Mouse (Mus musculus): ENCODE measurements at regions not wholly inside any gene's neighbourhood (a gene's known extent, or its start where the extent isn't known, plus 50 kb on each side); places are given as distances from the start of the nearest gene placed in this dataset.

DNA sequence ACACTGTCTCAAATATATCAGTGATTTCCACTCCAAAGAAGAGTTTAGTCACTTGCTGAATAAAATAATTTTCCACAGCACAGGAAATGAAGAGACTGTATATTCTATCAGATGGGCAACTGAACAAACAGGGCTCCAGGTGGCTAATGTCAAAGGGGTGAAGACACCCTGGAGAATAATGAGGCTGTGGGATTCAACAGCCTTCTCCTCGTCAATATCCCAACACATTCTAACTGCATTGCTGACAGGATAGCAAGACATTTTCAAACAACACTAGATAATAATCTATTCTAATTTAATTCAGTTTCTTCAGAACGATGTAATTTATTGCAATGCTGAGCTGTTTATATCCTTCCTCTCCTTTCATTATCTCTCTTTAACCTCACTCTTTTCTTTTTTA is 134.4 kb upstream of the Klhl13 start:
- no peaks in the 10 kb centered on the region for H3K27me3 ChIP-seq
- no peak for ATAC-seq (ENCODE audit: low FRiP score, low read depth)
- H3K4me3 ChIP-seq = no peak overlapping the region
- no peaks in the 10 kb centered on the region for H3K9me3 ChIP-seq
- H3K9ac ChIP-seq = no peak overlapping the region
- no peak overlapping the region for H3K27ac ChIP-seq
- WGBS = 40% methylated on average over 2 of the region's 2 CpGs
- H3K4me2 ChIP-seq (replicated peaks) = no peak overlapping the region
- no peaks in the 10 kb centered on the region for H3K36me3 ChIP-seq
- no peaks in the 10 kb centered on the region for H3K4me1 ChIP-seq

- H3K27me3 ChIP-seq = no peaks in the 10 kb centered on the region
- no peaks in the 10 kb centered on the region for H3K36me3 ChIP-seq
- H3K9ac ChIP-seq = no peak overlapping the region
- H3K4me3 ChIP-seq = no peak overlapping the region
- no peak overlapping the region for H3K27ac ChIP-seq
- WGBS = 16% methylated on average over 1 of the region's 1 CpGs
- H3K4me1 ChIP-seq = no peaks in the 10 kb centered on the region
- no peak overlapping the region for H3K4me2 ChIP-seq (replicated peaks)
- H3K9me3 ChIP-seq = no peaks in the 10 kb centered on the region
- 0 out of 2 replicates have a peak, but pooled peaks have one; percentile 40 for ATAC-seq (ENCODE audit: low FRiP score, low read depth)
These were observed 130.3 kb upstream of the Klhl13 start for GRCm38 (mm10) chrX:23495199-23495598.

DNA sequence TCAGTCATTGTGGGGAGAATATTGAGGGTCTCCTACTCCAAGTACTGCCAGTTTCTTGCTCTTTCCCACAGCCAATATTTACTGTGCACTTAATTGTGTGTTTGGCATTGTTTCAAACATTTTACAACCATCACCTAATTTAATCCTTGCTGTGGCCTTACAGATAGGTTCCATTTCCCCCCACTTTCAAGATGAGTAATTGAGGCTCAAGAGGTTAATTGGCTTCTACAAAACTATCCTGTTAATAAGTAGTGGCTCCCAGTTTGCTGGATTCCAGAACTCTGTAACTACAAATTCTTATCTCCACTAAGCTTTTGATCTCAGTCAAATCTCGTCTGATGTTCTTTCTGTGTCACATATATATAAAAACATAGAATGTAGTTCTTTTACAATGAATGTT is 112.0 kb upstream of the Klhl13 start:
- no peak overlapping the region for H3K9ac ChIP-seq
- WGBS = 54% methylated on average over 1 of the region's 1 CpGs
- no peak for ATAC-seq (ENCODE audit: low FRiP score, low read depth)

DNA sequence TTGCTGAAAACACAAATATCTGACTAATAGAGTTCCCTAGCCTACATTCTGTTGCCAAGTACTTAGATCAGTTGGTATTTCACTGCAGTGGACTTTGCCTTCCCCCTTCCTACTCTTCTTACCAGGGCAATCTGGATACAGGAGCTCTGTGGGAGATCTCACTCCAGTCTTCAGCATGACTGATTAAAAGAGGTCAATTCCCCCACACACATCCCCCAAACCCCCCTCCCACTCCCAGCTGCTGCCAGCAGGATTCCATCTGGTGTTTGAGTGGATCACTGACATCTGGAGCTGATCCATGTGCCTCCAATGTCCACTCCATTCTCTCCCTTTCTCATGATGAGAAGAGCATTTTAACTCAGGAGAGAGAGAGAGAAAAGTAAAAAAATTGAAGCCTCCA is 101.1 kb upstream of the Klhl13 start:
- Histone ChIP-seq H3K9ac (no peak overlapping the region), H3K9me3 (no peaks in the 10 kb centered on the region), H3K4me1 (no peaks in the 10 kb centered on the region), H3K27ac (no peak overlapping the region), H3K4me2 (replicated peaks) (no peak overlapping the region), H3K4me3 (no peak overlapping the region), H3K27me3 (no peaks in the 10 kb centered on the region), H3K36me3 (no peaks in the 10 kb centered on the region)
- no peak for ATAC-seq (ENCODE audit: low FRiP score, low read depth)

More for the DNA sequence above, 112.0 kb upstream of the Klhl13 start:
- Histone ChIP-seq H3K4me2 (replicated peaks) (no peak overlapping the region), H3K27me3 (no peaks in the 10 kb centered on the region), H3K4me3 (no peak overlapping the region), H3K27ac (no peak overlapping the region), H3K9me3 (no peaks in the 10 kb centered on the region), H3K4me1 (no peaks in the 10 kb centered on the region), H3K36me3 (no peaks in the 10 kb centered on the region)

GRCm38 (mm10) chrX:23453616-23454015 is 88.7 kb upstream of the Klhl13 start:
- Histone ChIP-seq H3K27ac (no peak overlapping the region), H3K36me3 (no peaks in the 10 kb centered on the region), H3K9me3 (no peaks in the 10 kb centered on the region), H3K4me1 (no peaks in the 10 kb centered on the region), H3K4me2 (replicated peaks) (no peak overlapping the region), H3K4me3 (no peak overlapping the region), H3K27me3 (no peaks in the 10 kb centered on the region), H3K9ac (no peak overlapping the region)
- WGBS = 86% methylated on average over 3 of the region's 3 CpGs
- ATAC-seq (ENCODE audit: low FRiP score, low read depth) = no peak

GRCm38 (mm10) chrX:23422746-23423145 is 57.9 kb upstream of the Klhl13 start:
- no peak overlapping the region for H3K4me2 ChIP-seq (replicated peaks)
- no peaks in the 10 kb centered on the region for H3K36me3 ChIP-seq
- H3K4me1 ChIP-seq = no peaks in the 10 kb centered on the region
- WGBS = 31% methylated on average over 1 of the region's 1 CpGs
- H3K9ac ChIP-seq = no peak overlapping the region
- H3K9me3 ChIP-seq = no peaks in the 10 kb centered on the region
- H3K27ac ChIP-seq = no peak overlapping the region
- H3K27me3 ChIP-seq = no peaks in the 10 kb centered on the region
- ATAC-seq (ENCODE audit: low FRiP score, low read depth) = no peak
- no peak overlapping the region for H3K4me3 ChIP-seq

GRCm38 (mm10) chrX:23417525-23417924 is 52.6 kb upstream of the Klhl13 start:
- Histone ChIP-seq H3K4me1 (no peaks in the 10 kb centered on the region), H3K36me3 (no peaks in the 10 kb centered on the region), H3K4me3 (no peak overlapping the region), H3K27ac (no peak overlapping the region), H3K9ac (no peak overlapping the region), H3K9me3 (no peaks in the 10 kb centered on the region), H3K4me2 (replicated peaks) (no peak overlapping the region), H3K27me3 (no peaks in the 10 kb centered on the region)
- no peak for ATAC-seq (ENCODE audit: low FRiP score, low read depth)
- WGBS = 62% methylated on average over 1 of the region's 1 CpGs
